Mouse (Mus musculus) heart, postnatal 10 days (tissue): ENCODE measurements around the gene Olfr444. TPM values are rescaled to one million over a fixed set of nuclear protein-coding genes. Genes with fewer than 3 reads are reported as not detected.

Source experiments
- DNase-seq, 2 experiments: peaks; one replicate each; pipeline ENCODE4 v3.0.0; 2021
- intact Hi-C: fragments of 180-260 bp; cut with DNase I; formaldehyde crosslinking; loops from one replicate; pipeline ENCODE4 v1.15.1; 2025
- total RNA-seq, 2 experiments: library from RNA; stranded (reverse); gene quantifications; 2 replicates each; pipeline ENCODE4 v1.2.3; 2021

Olfr444 gene
- total RNA-seq, result not detected

DNA sequence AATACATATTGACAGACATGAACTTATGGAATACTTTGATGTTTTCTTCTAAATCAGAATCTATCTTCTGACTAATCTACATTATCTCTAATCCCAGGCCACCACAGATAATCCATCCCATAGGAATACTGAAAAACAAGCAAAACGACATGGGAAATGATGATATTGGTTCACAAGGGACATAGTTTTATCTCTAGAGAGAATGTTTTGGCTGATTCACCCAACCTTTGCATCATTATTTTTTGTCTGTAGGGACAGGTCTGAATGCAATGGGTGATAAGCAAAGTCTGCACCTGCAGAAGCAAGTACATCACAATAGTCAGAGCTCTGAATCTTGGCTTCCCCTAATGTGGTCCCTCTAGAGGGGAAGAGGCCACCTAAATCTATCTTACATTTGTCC, at the start of gene Olfr444:
Gene Olfr444, plus strand, starts transcription at position 301 of the 400 bp plus-strand sequence.
- DNase-seq, result no peak
- intact Hi-C loops, result no loop called here

DNA sequence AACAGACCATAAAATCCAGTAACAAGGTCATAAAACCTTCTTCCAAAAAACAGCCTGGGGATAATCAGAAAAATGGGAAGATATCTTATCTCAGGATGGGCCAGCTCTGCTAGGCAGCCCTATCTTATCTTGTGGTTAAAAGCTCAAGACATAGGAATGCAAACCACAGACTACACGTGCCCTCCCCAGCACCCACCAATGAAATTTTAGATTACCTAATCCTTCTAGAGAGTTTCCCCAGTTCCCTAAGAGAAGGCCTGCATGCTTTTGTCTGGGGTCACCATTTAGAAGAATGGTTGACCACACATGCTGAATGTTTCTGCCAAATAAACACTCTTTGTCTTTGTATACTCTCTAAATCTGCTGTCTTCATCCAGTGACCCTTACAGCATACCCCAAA, 48.5 kb upstream of the Olfr444 start:
- intact Hi-C loops, result no loop called here

GRCm38 (mm10) chr6:42908578-42908977, 40.3 kb upstream of the Olfr444 start, which contains the start of gene Olfr447:
Gene Olfr447 (plus strand): TSS chr6:42908878.
- DNase-seq, result no peak
- intact Hi-C loops, result no loop called here

More for the DNA sequence above, 48.5 kb upstream of the Olfr444 start:
- DNase-seq, result no peak

DNA sequence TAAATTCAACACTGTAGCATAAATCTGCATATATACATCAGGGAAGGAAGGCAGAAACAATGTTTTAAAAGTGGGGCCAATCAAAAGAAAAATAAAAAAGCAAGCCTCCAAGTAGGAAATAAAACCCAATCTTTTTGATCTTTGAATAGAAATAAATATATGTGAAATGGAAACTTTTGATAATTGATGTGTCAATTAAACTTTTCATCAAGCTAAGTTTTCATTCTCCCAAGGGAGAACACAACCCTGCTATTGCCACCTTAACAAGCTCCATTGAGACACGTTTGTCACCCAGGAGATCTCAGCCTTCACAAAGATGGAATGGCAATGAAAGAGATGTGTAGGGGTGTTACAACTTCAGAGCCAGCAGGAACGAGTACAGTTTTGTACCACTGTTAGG, 27.8 kb upstream of the Olfr444 start, which contains the start of gene Olfr446:
Gene Olfr446, plus strand, starts transcription at position 301 of the 400 bp plus-strand sequence.
- no peak for DNase-seq

GRCm38 (mm10) chr6:42980377-42980776, 31.5 kb downstream of the Olfr444 start:
- no peak for DNase-seq
- intact Hi-C loops, result no loop called here

More for the DNA sequence above, 27.8 kb upstream of the Olfr444 start, which contains the start of gene Olfr446:
- intact Hi-C loops, result no loop called here

Other genes with a start within 250 kb of the Olfr444 start
- 10 to 100 TPM; 25.5 to 30.6 TPM for gene Tcaf1, start 239.0 kb upstream of the Olfr444 start, total RNA-seq
- gene Olfr453, start 209.7 kb upstream of the Olfr444 start, total RNA-seq, result not detected
- not detected for gene Olfr38, start 192.7 kb upstream of the Olfr444 start, total RNA-seq
- not detected for gene Olfr452, start 164.0 kb upstream of the Olfr444 start, total RNA-seq
- not detected for gene Olfr450, start 137.1 kb upstream of the Olfr444 start, total RNA-seq
- gene Olfr449, start 114.7 kb upstream of the Olfr444 start, total RNA-seq, result not detected
- gene Olfr448, start 58.6 kb upstream of the Olfr444 start, total RNA-seq, result not detected
- gene Olfr447, start 40.2 kb upstream of the Olfr444 start, total RNA-seq, result not detected
- not detected for gene Olfr446, start 27.7 kb upstream of the Olfr444 start, total RNA-seq
- not detected for gene Olfr441, start 157.3 kb downstream of the Olfr444 start, total RNA-seq
- not detected for gene Olfr237-ps1, start 197.5 kb downstream of the Olfr444 start, total RNA-seq
- gene Olfr437, start 214.2 kb downstream of the Olfr444 start, total RNA-seq, result not detected
- gene Olfr13, start 223.1 kb downstream of the Olfr444 start, total RNA-seq, result not detected
- gene Olfr435, start 248.1 kb downstream of the Olfr444 start, total RNA-seq, result not detected